Mouse (Mus musculus): ENCODE results near the gene Cacng5. TPM values are rescaled to one million over a fixed set of nuclear protein-coding genes. Genes with fewer than 3 reads are reported as not detected.
A peak's percentile ranks its signal among the peaks of the same experiment; 100 is the strongest.

Gene Cacng5
- total RNA-seq, 2 experiments from 2014 or later = 15.9 to 16.1 TPM

DNA sequence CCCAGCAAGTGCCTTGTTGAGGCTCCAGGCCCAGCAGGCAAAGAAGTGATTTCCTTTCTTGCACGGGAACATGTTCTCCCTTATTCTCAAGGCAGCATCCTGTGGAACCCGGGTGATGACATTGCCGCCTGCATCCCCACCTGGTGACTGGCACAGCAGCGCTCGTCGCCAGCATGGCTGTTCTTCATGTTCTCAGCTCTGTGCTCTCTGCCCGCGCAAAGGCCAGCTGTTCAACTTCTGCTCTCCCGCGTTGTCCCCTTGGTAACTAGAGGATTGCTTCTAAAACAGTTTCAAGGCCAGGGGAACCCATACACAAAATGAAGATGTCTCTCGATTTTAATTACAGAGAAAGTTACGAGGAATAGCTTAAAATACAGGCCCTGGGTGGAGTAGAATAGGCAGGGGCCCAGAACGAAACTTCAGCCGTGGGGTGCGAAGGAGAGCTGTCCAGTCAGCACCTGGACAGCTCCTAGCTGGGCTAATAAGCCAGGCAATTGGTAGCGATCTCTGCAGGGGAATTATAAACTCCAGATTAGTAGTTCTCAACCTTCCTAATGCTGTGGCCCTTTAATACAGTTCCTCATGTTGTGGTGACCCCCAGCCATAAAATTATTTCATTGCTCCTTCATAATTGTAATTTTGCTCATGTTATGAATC, 5.1 kb upstream of the Cacng5 start:
- Histone ChIP-seq H3K4me3 (no peak overlapping the region), H3K27ac (0 out of 2 replicates have a peak overlapping the region, but pooled peaks have one; percentile 46)
- DNase-seq (ENCODE audit: low spot score in 2 of 2) = peak in 1 of 2 experiments; percentile 52
- TF ChIP-seq CTCF (conservative IDR thresholded peaks at IDR 0.05) = no peak

DNA sequence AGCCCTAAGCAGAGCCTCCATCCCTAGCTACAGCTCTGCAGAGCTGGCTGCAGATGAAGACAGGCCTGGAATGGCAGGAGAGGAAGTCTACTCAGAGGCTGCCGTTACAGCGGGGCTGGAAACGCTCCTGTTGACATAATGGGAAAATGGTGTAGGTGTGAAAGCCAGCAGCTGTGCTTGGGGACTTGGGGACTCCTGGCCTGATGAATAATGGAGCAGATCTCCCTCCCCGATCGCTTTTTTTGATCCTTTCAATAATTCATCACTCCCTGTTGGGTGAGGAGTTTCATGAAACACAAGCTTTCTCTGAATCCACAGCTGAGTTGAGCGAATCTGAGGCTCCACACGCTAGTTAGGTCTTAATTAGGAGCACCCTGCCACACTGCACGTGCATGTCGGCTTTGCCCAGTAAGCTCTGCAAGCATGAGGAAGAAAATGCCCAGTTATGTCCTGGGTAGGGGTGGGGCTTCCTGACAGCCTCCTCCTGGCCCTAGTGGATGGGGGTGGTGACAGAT, 2.9 kb upstream of the Cacng5 start:
- DNase-seq (ENCODE audit: low spot score in 2 of 2) = peak; percentile 29 to 32
- peak overlapping the region; percentile 36; the same call in 1 of the 2 replicates for H3K27ac ChIP-seq

GRCm38 (mm10) chr11:107913317-107913716, 1.5 kb downstream of the Cacng5 start:
- H3K4me3 ChIP-seq = no peak overlapping the region
- DNase-seq (ENCODE audit: low spot score in 2 of 2) = no peak
- TF ChIP-seq CTCF (conservative IDR thresholded peaks at IDR 0.05) = peak; percentile 73
- H3K27ac ChIP-seq = no peak overlapping the region

More for the DNA sequence above, 2.9 kb upstream of the Cacng5 start:
- H3K4me3 ChIP-seq = no peak overlapping the region
- TF ChIP-seq CTCF (conservative IDR thresholded peaks at IDR 0.05) = no peak

GRCm38 (mm10) chr11:107905364-107905763, 9.5 kb downstream of the Cacng5 start:
- no peak for DNase-seq (ENCODE audit: low spot score in 2 of 2)
- no peak for TF ChIP-seq CTCF (conservative IDR thresholded peaks at IDR 0.05)
- Histone ChIP-seq H3K27ac (no peak overlapping the region), H3K4me3 (no peak overlapping the region)

- no peak for TF ChIP-seq CTCF (conservative IDR thresholded peaks at IDR 0.05)
Measured at GRCm38 (mm10) chr11:107903966-107904605, 10.8 kb downstream of the Cacng5 start.

DNA sequence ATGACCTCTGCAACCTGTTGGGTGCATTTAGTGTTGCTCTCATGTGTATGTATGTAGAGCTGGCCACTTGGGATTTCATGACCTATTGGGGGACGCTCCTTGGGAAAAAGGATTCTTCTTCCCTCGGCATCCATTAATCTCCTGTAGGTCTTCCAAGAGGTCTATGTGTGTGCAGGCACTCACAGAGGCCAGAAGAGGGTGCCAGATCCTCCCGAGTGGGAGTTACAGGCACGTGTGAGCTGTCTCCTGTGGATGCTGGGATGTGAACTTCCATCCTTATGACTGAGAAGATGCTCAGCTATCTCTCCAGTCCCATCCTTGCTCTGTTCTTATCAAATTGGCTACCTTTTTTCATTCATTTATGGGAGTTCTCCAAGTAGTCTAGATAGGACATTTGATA, 14.4 kb downstream of the Cacng5 start:
- Histone ChIP-seq H3K4me3 (no peak overlapping the region), H3K27ac (no peak overlapping the region)
- DNase-seq (ENCODE audit: low spot score in 2 of 2) = no peak
- TF ChIP-seq CTCF (conservative IDR thresholded peaks at IDR 0.05) = peak; percentile 50

More at GRCm38 (mm10) chr11:107903966-107904605, 10.8 kb downstream of the Cacng5 start:
- no peak overlapping the region for H3K27ac ChIP-seq
- H3K4me3 ChIP-seq = no peak overlapping the region
- no peak for DNase-seq (ENCODE audit: low spot score in 2 of 2)

DNA sequence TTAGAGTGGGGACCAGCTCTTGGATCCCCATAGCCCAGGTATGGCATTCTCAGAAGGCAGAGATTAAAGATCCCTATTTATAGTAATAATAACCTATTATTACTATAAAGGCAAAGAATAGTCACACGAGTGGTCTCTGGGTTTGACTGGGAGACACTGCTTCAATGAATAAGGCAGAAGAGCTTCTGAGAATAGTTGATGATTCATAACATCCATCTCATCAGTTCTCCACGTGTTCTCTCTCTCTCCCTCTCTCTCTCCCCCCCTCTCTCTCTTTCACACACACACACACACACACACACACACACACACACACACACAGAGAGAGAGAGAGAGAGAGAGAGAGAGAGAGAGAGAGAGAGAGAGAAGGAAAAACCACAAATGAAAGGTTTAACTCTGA, 16.2 kb downstream of the Cacng5 start:
- Histone ChIP-seq H3K4me3 (no peak overlapping the region), H3K27ac (no peak overlapping the region)
- no peak for DNase-seq (ENCODE audit: low spot score in 2 of 2)
- no peak for TF ChIP-seq CTCF (conservative IDR thresholded peaks at IDR 0.05)

- no peak for TF ChIP-seq CTCF (conservative IDR thresholded peaks at IDR 0.05)
- H3K27ac ChIP-seq = no peak overlapping the region
- no peak for DNase-seq (ENCODE audit: low spot score in 2 of 2)
- no peak overlapping the region for H3K4me3 ChIP-seq
Measured at GRCm38 (mm10) chr11:107895635-107896034, 19.2 kb downstream of the Cacng5 start.

DNA sequence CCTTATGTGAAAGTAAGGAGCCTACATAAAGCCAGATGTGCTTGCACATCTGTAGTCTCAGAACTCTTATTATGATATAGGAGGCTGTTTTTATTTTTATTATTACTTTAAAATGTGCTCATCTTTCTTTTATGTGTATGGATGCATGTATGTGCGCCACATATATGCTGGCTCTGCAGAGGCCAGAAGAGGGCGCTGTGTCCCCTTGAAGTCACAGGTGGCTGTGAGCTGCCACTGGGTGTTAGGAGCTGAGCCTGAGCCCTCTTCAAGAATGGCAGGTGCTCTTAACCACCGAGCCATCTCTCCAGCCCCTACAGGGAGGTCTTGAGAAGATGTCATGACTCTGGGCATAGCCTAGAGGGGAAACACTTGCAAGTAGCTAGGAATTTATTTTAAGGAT, 23.5 kb downstream of the Cacng5 start:
- TF ChIP-seq CTCF (conservative IDR thresholded peaks at IDR 0.05) = peak; percentile 47
- no peak for DNase-seq (ENCODE audit: low spot score in 2 of 2)
- H3K27ac ChIP-seq = no peak overlapping the region
- H3K4me3 ChIP-seq = no peak overlapping the region

DNA sequence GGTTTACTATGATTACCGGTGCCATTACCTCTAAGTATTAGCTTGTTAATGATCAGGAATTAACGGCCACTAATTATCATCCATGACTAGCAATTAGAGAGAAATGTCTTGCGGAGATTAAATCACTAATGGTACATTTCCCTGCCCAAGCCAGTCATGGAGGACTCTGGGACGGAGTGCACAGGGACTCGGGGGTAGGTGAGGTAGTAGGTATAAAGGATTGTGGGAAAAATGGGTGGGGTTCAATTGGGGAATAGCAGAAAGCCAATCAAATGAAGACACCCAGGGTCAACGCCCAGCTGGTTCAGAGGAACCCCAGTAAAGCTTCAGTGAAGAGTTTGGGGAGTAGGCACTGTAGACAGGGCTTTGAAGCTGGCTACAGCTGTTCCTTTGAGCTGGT, 27.5 kb downstream of the Cacng5 start:
- Histone ChIP-seq H3K4me3 (no peak overlapping the region), H3K27ac (no peak overlapping the region)
- TF ChIP-seq CTCF (conservative IDR thresholded peaks at IDR 0.05) = no peak
- DNase-seq (ENCODE audit: low spot score in 2 of 2) = no peak

- H3K27ac ChIP-seq = no peak overlapping the region; the same call in 1 of the 2 replicates
- no peak for TF ChIP-seq CTCF (conservative IDR thresholded peaks at IDR 0.05)
- DNase-seq (ENCODE audit: low spot score in 2 of 2) = no peak
- H3K4me3 ChIP-seq = no peak overlapping the region
Measured at GRCm38 (mm10) chr11:107876840-107877239, 38.0 kb downstream of the Cacng5 start.

GRCm38 (mm10) chr11:107875861-107876494, 38.9 kb downstream of the Cacng5 start:
- DNase-seq (ENCODE audit: low spot score in 2 of 2) = peak; percentile 40 to 48
- Histone ChIP-seq H3K4me3 (no peak overlapping the region), H3K27ac (no peak overlapping the region)
- TF ChIP-seq CTCF (conservative IDR thresholded peaks at IDR 0.05) = no peak

GRCm38 (mm10) chr11:107872743-107873142, 42.1 kb downstream of the Cacng5 start:
- DNase-seq (ENCODE audit: low spot score in 2 of 2) = no peak
- Histone ChIP-seq H3K27ac (no peak overlapping the region), H3K4me3 (no peak overlapping the region)
- TF ChIP-seq CTCF (conservative IDR thresholded peaks at IDR 0.05) = peak; percentile 52
